Mouse (Mus musculus) heart, embryonic 11.5 days (tissue): ENCODE results near the gene Trh. TPM values are rescaled to one million over a fixed set of nuclear protein-coding genes. Genes with fewer than 3 reads are reported as not detected.

Experiments
- ATAC-seq: fragments of 200-750 bp; cut with Nextera tagmentation; replicated peaks from 2 replicates; pipeline ENCODE4 v1.8.0; 2017; ENCODE audit warnings: moderate library complexity; ENCODE audit not compliant: insufficient number of reproducible peaks, low FRiP score, low TSS enrichment
- H3K27ac ChIP-seq: fragments of 300-500 bp; sonication (generic); 2 replicates; pipeline ENCODE4 v1.5.1; 2014; ENCODE audit warnings: mild to moderate bottlenecking, low read depth, low read length
- H3K27me3 ChIP-seq: fragments of 300-500 bp; sonication (generic); 2 replicates; pipeline ENCODE4 v1.6.1; 2014; ENCODE audit warnings: mild to moderate bottlenecking, low read length, mixed read lengths; ENCODE audit not compliant: control insufficient read depth, insufficient read depth
- H3K36me3 ChIP-seq: fragments of 300-500 bp; sonication (generic); 2 replicates; pipeline ENCODE4 v1.6.1; 2014; ENCODE audit warnings: mild to moderate bottlenecking, low read length, moderate library complexity, mixed read lengths; ENCODE audit not compliant: control insufficient read depth, insufficient read depth
- H3K4me1 ChIP-seq: fragments of 300-500 bp; sonication (generic); 2 replicates; pipeline ENCODE4 v1.6.1; 2014; ENCODE audit warnings: low read length; ENCODE audit not compliant: control insufficient read depth, insufficient read depth
- H3K4me2 ChIP-seq: fragments of 300-500 bp; sonication (generic); 2 replicates; pipeline ENCODE4 v1.6.1; 2014; ENCODE audit warnings: mild to moderate bottlenecking, moderate library complexity
- H3K4me3 ChIP-seq: fragments of 300-500 bp; sonication (generic); 2 replicates; pipeline ENCODE4 v1.5.1; 2014; ENCODE audit warnings: low read depth, low read length
- H3K9ac ChIP-seq: fragments of 300-500 bp; sonication (generic); 2 replicates; pipeline ENCODE4 v1.6.1; 2014; ENCODE audit warnings: mild to moderate bottlenecking, low read depth, low read length, moderate library complexity
- H3K9me3 ChIP-seq: fragments of 300-500 bp; sonication (generic); replicated peaks from 2 replicates; pipeline ENCODE4 v1.6.1; 2016; ENCODE audit warnings: low read length; ENCODE audit not compliant: control insufficient read depth
- WGBS: fragments of 180-500 bp; shearing (Covaris S2); extraction: QIAGEN DNeasy Blood & Tissue Kit; methylation state at CpG from one replicate; pipeline ENCODE4 v1.1.7; 2014; ENCODE audit not compliant: insufficient replicate concordance; 5-methylcytosine and 5-hydroxymethylcytosine counted together
- polyA plus RNA-seq: library from polyadenylated mRNA; unstranded; fragments of >200 nt; fragmentation: Nextera tagmentation; extraction: Ambion mirVana; gene quantifications from 2 replicates; pipeline ENCODE4 v1.2.1, GENCODE M21; 2014

The Trh gene
- 0.58 and 0.86 TPM in 2 replicates for polyA plus RNA-seq

- peak within 1 kb of the TSS; percentile 71 for H3K4me2 ChIP-seq
- peaks cover 4% of the 10 kb centered on the region for H3K4me1 ChIP-seq
- no peak within 1 kb of the TSS for H3K9ac ChIP-seq
- H3K36me3 ChIP-seq, result no peaks in the 10 kb centered on the region
- 2% methylated on average over 31 of the region's 31 CpGs for WGBS
- ATAC-seq, result no peak
- no peaks in the 10 kb centered on the region for H3K9me3 ChIP-seq
- peak within 1 kb of the TSS; percentile 39 for H3K4me3 ChIP-seq
- peaks cover 35% of the 10 kb centered on the region for H3K27me3 ChIP-seq
- H3K27ac ChIP-seq, result no peak within 1 kb of the TSS
These were observed at the start of gene Trh for GRCm38 (mm10) chr6:92244591-92244990. Trh (minus strand) TSS chr6:92244650.

- H3K4me1 ChIP-seq, result no peaks in the 10 kb centered on the region
- no peak overlapping the region for H3K27ac ChIP-seq
- H3K4me2 ChIP-seq, result no peak overlapping the region
- no peak for ATAC-seq
- no peaks in the 10 kb centered on the region for H3K36me3 ChIP-seq
- no peak overlapping the region for H3K9ac ChIP-seq
- H3K4me3 ChIP-seq, result no peak overlapping the region
- H3K9me3 ChIP-seq, result no peaks in the 10 kb centered on the region
- 67% methylated on average over 3 of the region's 3 CpGs for WGBS
- no peaks in the 10 kb centered on the region for H3K27me3 ChIP-seq
These were observed 46.4 kb upstream of the Trh start for GRCm38 (mm10) chr6:92290826-92291225.

- 48% methylated on average over 4 of the region's 4 CpGs for WGBS
- H3K4me1 ChIP-seq, result no peaks in the 10 kb centered on the region
- no peaks in the 10 kb centered on the region for H3K9me3 ChIP-seq
- no peak overlapping the region for H3K9ac ChIP-seq
- no peaks in the 10 kb centered on the region for H3K27me3 ChIP-seq
- H3K36me3 ChIP-seq, result no peaks in the 10 kb centered on the region
- H3K4me3 ChIP-seq, result no peak overlapping the region
- H3K27ac ChIP-seq, result no peak overlapping the region
- no peak for ATAC-seq
- H3K4me2 ChIP-seq, result no peak overlapping the region
These were observed 42.4 kb upstream of the Trh start for GRCm38 (mm10) chr6:92286889-92287288.

GRCm38 (mm10) chr6:92286258-92286888 lies 41.9 kb upstream of the Trh start:
- Histone ChIP-seq H3K36me3 (no peaks in the 10 kb centered on the region), H3K4me2 (no peak overlapping the region), H3K27me3 (no peaks in the 10 kb centered on the region), H3K27ac (no peak overlapping the region), H3K4me1 (no peaks in the 10 kb centered on the region), H3K9me3 (no peaks in the 10 kb centered on the region), H3K9ac (no peak overlapping the region), H3K4me3 (no peak overlapping the region)
- no peak for ATAC-seq
- WGBS, result 30% methylated on average over 4 of the region's 4 CpGs

GRCm38 (mm10) chr6:92285559-92285958 lies 41.1 kb upstream of the Trh start:
- Histone ChIP-seq H3K27ac (no peak overlapping the region), H3K4me2 (no peak overlapping the region), H3K27me3 (no peaks in the 10 kb centered on the region), H3K4me1 (no peaks in the 10 kb centered on the region), H3K9ac (no peak overlapping the region), H3K36me3 (no peaks in the 10 kb centered on the region), H3K9me3 (no peaks in the 10 kb centered on the region), H3K4me3 (no peak overlapping the region)
- ATAC-seq, result no peak
- 75% methylated on average over 4 of the region's 4 CpGs for WGBS

GRCm38 (mm10) chr6:92277179-92277578 lies 32.7 kb upstream of the Trh start:
- no peak overlapping the region for H3K27ac ChIP-seq
- no peaks in the 10 kb centered on the region for H3K9me3 ChIP-seq
- ATAC-seq, result no peak
- H3K4me3 ChIP-seq, result no peak overlapping the region
- 62% methylated on average over 1 of the region's 1 CpGs for WGBS
- no peaks in the 10 kb centered on the region for H3K36me3 ChIP-seq
- H3K4me2 ChIP-seq, result no peak overlapping the region
- no peaks in the 10 kb centered on the region for H3K27me3 ChIP-seq
- no peaks in the 10 kb centered on the region for H3K4me1 ChIP-seq
- no peak overlapping the region for H3K9ac ChIP-seq

GRCm38 (mm10) chr6:92273652-92274322 lies 29.3 kb upstream of the Trh start:
- Histone ChIP-seq H3K4me2 (no peak overlapping the region), H3K27ac (no peak overlapping the region), H3K9ac (no peak overlapping the region), H3K36me3 (no peaks in the 10 kb centered on the region), H3K9me3 (no peaks in the 10 kb centered on the region), H3K27me3 (no peaks in the 10 kb centered on the region), H3K4me1 (no peaks in the 10 kb centered on the region), H3K4me3 (no peak overlapping the region)
- no peak for ATAC-seq
- WGBS, result 58% methylated on average over 6 of the region's 6 CpGs

- Histone ChIP-seq H3K4me3 (no peak overlapping the region), H3K4me1 (no peaks in the 10 kb centered on the region), H3K9me3 (no peaks in the 10 kb centered on the region), H3K36me3 (no peaks in the 10 kb centered on the region), H3K4me2 (no peak overlapping the region), H3K27ac (no peak overlapping the region), H3K27me3 (no peaks in the 10 kb centered on the region), H3K9ac (no peak overlapping the region)
- no peak for ATAC-seq
- WGBS, result 69% methylated on average over 3 of the region's 3 CpGs
These were observed 28.2 kb upstream of the Trh start for GRCm38 (mm10) chr6:92272601-92273000.

- Histone ChIP-seq H3K9ac (no peak overlapping the region), H3K27ac (no peak overlapping the region), H3K4me1 (no peaks in the 10 kb centered on the region), H3K4me3 (no peak overlapping the region), H3K9me3 (no peaks in the 10 kb centered on the region), H3K27me3 (no peaks in the 10 kb centered on the region), H3K36me3 (no peaks in the 10 kb centered on the region), H3K4me2 (no peak overlapping the region)
- WGBS, result 8% methylated on average over 4 of the region's 4 CpGs
- ATAC-seq, result no peak
These were observed 24.6 kb upstream of the Trh start for GRCm38 (mm10) chr6:92269019-92269418.
